Mouse (Mus musculus) central nervous system, embryonic 18 days (tissue): ENCODE results near the gene Mob1b. TPM values are rescaled to one million over a fixed set of nuclear protein-coding genes. Genes with fewer than 3 reads are reported as not detected.

Experiments used
- polyA plus RNA-seq: library from polyadenylated mRNA; depleted of rRNA; stranded (reverse); fragments of >200 nt; gene quantifications from 2 replicates; pipeline ENCODE4 v1.2.3, GENCODE M21; 2012; rRNA removed

Mob1b gene
- 13.2 and 13.8 TPM in 2 replicates for polyA plus RNA-seq

GRCm38 (mm10) chr5:88720116-88721002 is at the start of gene Mob1b:
Mob1b (plus strand) TSS chr5:88720855.

GRCm38 (mm10) chr5:88675443-88676387 is 44.9 kb upstream of the Mob1b start, which contains the start of gene Grsf1:
Grsf1 (minus strand) TSS chr5:88676171.

GRCm38 (mm10) chr5:88764987-88765481 is 44.4 kb downstream of the Mob1b start, which contains the start of gene Dck:
Dck (plus strand) TSS chr5:88764996.

Other genes starting within 250 kb of the Mob1b start
- gene Enam, start 232.9 kb upstream of the Mob1b start, polyA plus RNA-seq = not detected in 2 replicates
- gene Jchain, start 193.0 kb upstream of the Mob1b start, polyA plus RNA-seq = 1.0 and 1.8 TPM in 2 replicates
- 27.8 and 31.8 TPM in 2 replicates for gene Utp3, start 166.4 kb upstream of the Mob1b start, polyA plus RNA-seq
- gene Rufy3, start 155.8 kb upstream of the Mob1b start, polyA plus RNA-seq = 166 and 170 TPM in 2 replicates
- 51.0 and 58.1 TPM in 2 replicates for gene Grsf1, start 44.7 kb upstream of the Mob1b start, polyA plus RNA-seq
- gene Dck, start 44.1 kb downstream of the Mob1b start, polyA plus RNA-seq = 27.0 and 29.5 TPM in 2 replicates
- gene Slc4a4, start 166.0 kb downstream of the Mob1b start, polyA plus RNA-seq = 10.0 and 11.9 TPM in 2 replicates